Mouse (Mus musculus) kidney, adult 2 months (tissue): ENCODE measurements around the gene Frmd6. TPM values are rescaled to one million over a fixed set of nuclear protein-coding genes. Genes with fewer than 3 reads are reported as not detected.

ENCODE experiments used
- DNase-seq: peaks from one replicate; pipeline ENCODE4 v3.0.0; 2021
- H3K27ac ChIP-seq: fragments of 200-500 bp; 2 replicates; pipeline ENCODE4 v1.5.1; 2012; ENCODE audit warnings: low read depth, low read length, control low read depth, inconsistent platforms; ENCODE audit not compliant: insufficient read depth
- H3K27me3 ChIP-seq: fragments of 200-500 bp; replicated peaks from 2 replicates; pipeline ENCODE4 v1.6.1; 2012; ENCODE audit warnings: mild to moderate bottlenecking, moderate library complexity, low read length, inconsistent platforms; ENCODE audit not compliant: control insufficient read depth, insufficient read depth
- H3K36me3 ChIP-seq: fragments of 200-500 bp; 2 replicates; pipeline ENCODE4 v1.6.1; 2012; ENCODE audit warnings: mild to moderate bottlenecking, moderate library complexity, low read length, inconsistent platforms; ENCODE audit not compliant: control insufficient read depth, insufficient read depth
- H3K4me1 ChIP-seq: fragments of 200-500 bp; 2 replicates; pipeline ENCODE4 v1.6.1; 2011; ENCODE audit warnings: low read length; ENCODE audit not compliant: control insufficient read depth, insufficient read depth
- H3K4me3 ChIP-seq: fragments of 200-500 bp; 2 replicates; pipeline ENCODE4 v1.5.1; 2011; ENCODE audit warnings: mild to moderate bottlenecking, low read depth, low read length, control low read depth; ENCODE audit not compliant: insufficient read depth
- CTCF ChIP-seq: fragments of 200-500 bp; conservative IDR thresholded peaks from 2 replicates; pipeline ENCODE4 v1.5.1; 2011; ENCODE audit warnings: low read depth, mild to moderate bottlenecking, control low read depth, low read length, moderate library complexity, mixed read lengths; ENCODE audit not compliant: insufficient read depth, insufficient read length
- POLR2A ChIP-seq: fragments of 200-500 bp; IDR thresholded peaks from one replicate; pipeline ENCODE4 v1.6.1; 2011; ENCODE audit warnings: low read depth, low read length, control low read depth
- WGBS: fragments of 180-500 bp; shearing (Covaris S2); methylation state at CpG from one replicate; pipeline ENCODE4 v1.1.7; 2018; 5-methylcytosine and 5-hydroxymethylcytosine counted together
- polyA plus RNA-seq: library from polyadenylated mRNA; depleted of rRNA; stranded (reverse); fragments of >200 nt; gene quantifications from 2 replicates; pipeline ENCODE4 v1.2.3, GENCODE M21; 2012

The Frmd6 gene
- polyA plus RNA-seq, 1 experiment, result 6.8 TPM

GRCm38 (mm10) chr12:70883141-70883540, 57.8 kb downstream of the Frmd6 start:
- Histone ChIP-seq H3K27me3 (no peaks in the 10 kb centered on the region), H3K27ac (no peak overlapping the region), H3K36me3 (no peaks in the 10 kb centered on the region), H3K4me3 (no peak overlapping the region), H3K4me1 (0 out of 2 replicates have a peak, but pooled peaks cover 3% of the 10 kb centered on the region)
- TF ChIP-seq CTCF (no peak), POLR2A (no peak)
- WGBS, result 88% methylated on average over 14 of the region's 14 CpGs
- DNase-seq, result no peak

GRCm38 (mm10) chr12:70884113-70884512, 58.8 kb downstream of the Frmd6 start:
- H3K4me3 ChIP-seq, result no peak overlapping the region
- no peak for DNase-seq
- no peaks in the 10 kb centered on the region for H3K36me3 ChIP-seq
- 91% methylated on average over 7 of the region's 7 CpGs for WGBS
- H3K4me1 ChIP-seq, result 0 out of 2 replicates have a peak, but pooled peaks cover 3% of the 10 kb centered on the region
- H3K27me3 ChIP-seq, result no peaks in the 10 kb centered on the region
- no peak overlapping the region for H3K27ac ChIP-seq
- TF ChIP-seq CTCF (no peak), POLR2A (no peak)

- H3K4me3 ChIP-seq, result no peak overlapping the region
- H3K27me3 ChIP-seq, result no peaks in the 10 kb centered on the region
- no peak for DNase-seq
- WGBS, result 77% methylated on average over 6 of the region's 6 CpGs
- no peaks in the 10 kb centered on the region for H3K36me3 ChIP-seq
- no peak overlapping the region for H3K27ac ChIP-seq
- TF ChIP-seq POLR2A (no peak), CTCF (no peak)
- 0 out of 2 replicates have a peak, but pooled peaks cover 3% of the 10 kb centered on the region for H3K4me1 ChIP-seq
Observed at GRCm38 (mm10) chr12:70884973-70885372, 59.7 kb downstream of the Frmd6 start.

GRCm38 (mm10) chr12:70885576-70885975, 60.3 kb downstream of the Frmd6 start:
- WGBS, result 88% methylated on average over 10 of the region's 10 CpGs
- Histone ChIP-seq H3K4me3 (no peak overlapping the region), H3K36me3 (no peaks in the 10 kb centered on the region), H3K27ac (no peak overlapping the region), H3K27me3 (no peaks in the 10 kb centered on the region), H3K4me1 (0 out of 2 replicates have a peak, but pooled peaks cover 3% of the 10 kb centered on the region)
- DNase-seq, result no peak
- no peak for TF ChIP-seq CTCF
- TF ChIP-seq POLR2A, result no peak

GRCm38 (mm10) chr12:70890405-70890804, 65.1 kb downstream of the Frmd6 start:
- H3K27me3 ChIP-seq, result no peaks in the 10 kb centered on the region
- no peak for TF ChIP-seq POLR2A
- 83% methylated on average over 5 of the region's 5 CpGs for WGBS
- no peak for DNase-seq
- H3K4me1 ChIP-seq, result no peaks in the 10 kb centered on the region
- H3K27ac ChIP-seq, result no peak overlapping the region
- no peaks in the 10 kb centered on the region for H3K36me3 ChIP-seq
- H3K4me3 ChIP-seq, result no peak overlapping the region

GRCm38 (mm10) chr12:70890874-70891470, 65.7 kb downstream of the Frmd6 start:
- Histone ChIP-seq H3K4me1 (no peaks in the 10 kb centered on the region), H3K27me3 (no peaks in the 10 kb centered on the region), H3K4me3 (no peak overlapping the region), H3K36me3 (no peaks in the 10 kb centered on the region), H3K27ac (no peak overlapping the region)
- TF ChIP-seq POLR2A (no peak), CTCF (no peak)
- no peak for DNase-seq
- 94% methylated on average over 8 of the region's 8 CpGs for WGBS

- H3K4me1 ChIP-seq, result no peaks in the 10 kb centered on the region
- no peak for DNase-seq
- H3K27ac ChIP-seq, result no peak overlapping the region
- H3K27me3 ChIP-seq, result no peaks in the 10 kb centered on the region
- 83% methylated on average over 7 of the region's 7 CpGs for WGBS
- no peak for TF ChIP-seq CTCF
- TF ChIP-seq POLR2A, result no peak
- H3K4me3 ChIP-seq, result no peak overlapping the region
- no peaks in the 10 kb centered on the region for H3K36me3 ChIP-seq
Observed at GRCm38 (mm10) chr12:70895275-70895674, 70.0 kb downstream of the Frmd6 start.
